Mouse (Mus musculus): ENCODE data around the gene Cyth1.

DNA sequence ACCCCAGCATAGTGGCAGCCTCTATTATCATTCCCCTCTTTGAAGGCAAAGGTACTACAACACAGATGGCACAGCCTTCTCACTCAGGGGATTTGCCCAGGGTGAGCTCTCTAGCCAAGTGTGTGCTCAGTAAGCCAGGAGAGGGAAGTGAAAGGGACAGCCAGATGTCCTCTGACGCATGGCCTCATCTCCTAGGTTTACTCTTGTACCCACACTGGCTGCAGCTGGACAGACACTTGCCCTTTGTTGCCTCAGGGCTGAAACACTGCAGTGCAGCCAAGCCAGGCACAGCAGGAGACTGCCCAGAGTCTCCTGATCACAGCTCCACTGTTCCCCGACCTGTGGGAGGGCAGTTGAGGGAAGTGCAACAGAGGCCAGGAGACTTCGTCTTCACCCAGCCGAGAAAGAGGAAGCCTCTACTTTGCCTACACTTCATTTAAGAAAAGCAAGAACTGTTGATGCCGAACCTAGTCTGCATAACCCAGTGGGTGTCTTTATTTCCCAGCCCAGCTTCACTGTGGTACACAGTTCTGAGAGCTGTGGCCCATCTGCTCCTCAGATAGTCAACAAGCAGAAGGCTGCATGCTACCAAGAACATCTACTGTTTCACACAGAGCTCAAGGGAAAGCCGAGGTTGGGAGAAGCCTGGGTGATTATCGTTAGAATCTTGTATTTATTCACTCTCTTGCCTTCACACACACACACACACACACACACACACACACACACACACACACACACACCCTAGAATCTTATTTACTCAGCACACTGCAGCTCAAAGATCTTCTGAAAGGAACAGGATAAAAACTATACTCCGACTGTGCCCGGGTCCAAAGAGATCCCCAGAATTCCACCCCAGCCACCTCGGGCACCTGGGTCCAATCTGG lies 36.4 kb downstream of the Cyth1 start:
- no peak for TF ChIP-seq CTCF (IDR thresholded peaks at IDR 0.05; ENCODE audit: extremely low read depth, insufficient read length, insufficient replicate concordance, low read depth, low read length)
- no peak for TF ChIP-seq POLR2A (IDR thresholded peaks at IDR 0.05; ENCODE audit: low read depth, low read length)
